Mouse (Mus musculus) limb, embryonic 11.5 days (tissue): ENCODE results near the gene Dagla. TPM values are rescaled to one million over a fixed set of nuclear protein-coding genes. Genes with fewer than 3 reads are reported as not detected.

Source experiments
- ATAC-seq: fragments of 200-750 bp; cut with Nextera tagmentation; 2 replicates; pipeline ENCODE4 v1.8.0; 2017; ENCODE audit warnings: low read depth; ENCODE audit not compliant: insufficient number of reproducible peaks, low FRiP score, low TSS enrichment
- DNase-seq: peaks from one replicate; pipeline ENCODE4 v3.0.0-alpha.2; 2015; ENCODE audit warnings: low spot score
- H3K27ac ChIP-seq: fragments of 300-500 bp; sonication (generic); replicated peaks from 2 replicates; pipeline ENCODE4 v1.5.1; 2014; ENCODE audit warnings: low read depth, mild to moderate bottlenecking, low read length
- H3K27me3 ChIP-seq: fragments of 300-500 bp; sonication (generic); 2 replicates; pipeline ENCODE4 v1.6.1; 2014; ENCODE audit warnings: mild to moderate bottlenecking, low read length, mixed read lengths; ENCODE audit not compliant: control insufficient read depth, insufficient read depth
- H3K36me3 ChIP-seq: fragments of 300-500 bp; sonication (generic); 2 replicates; pipeline ENCODE4 v1.6.1; 2014; ENCODE audit warnings: mild to moderate bottlenecking, low read length, moderate library complexity, mixed read lengths; ENCODE audit not compliant: control insufficient read depth, insufficient read depth
- H3K4me1 ChIP-seq: fragments of 300-500 bp; sonication (generic); 2 replicates; pipeline ENCODE4 v1.6.1; 2014; ENCODE audit warnings: low read length, mixed read lengths; ENCODE audit not compliant: control insufficient read depth, insufficient read depth
- H3K4me2 ChIP-seq: fragments of 300-500 bp; sonication (generic); 2 replicates; pipeline ENCODE4 v1.6.1; 2014; ENCODE audit warnings: low read depth, mild to moderate bottlenecking, moderate library complexity; ENCODE audit not compliant: severe bottlenecking
- H3K4me3 ChIP-seq: fragments of 300-500 bp; sonication (generic); 2 replicates; pipeline ENCODE4 v1.5.1; 2014; ENCODE audit warnings: low read depth, low read length
- H3K9ac ChIP-seq: fragments of 300-500 bp; sonication (generic); 2 replicates; pipeline ENCODE4 v1.6.1; 2014; ENCODE audit warnings: mild to moderate bottlenecking, low read length
- H3K9me3 ChIP-seq: fragments of 300-500 bp; sonication (generic); 2 replicates; pipeline ENCODE4 v1.6.1; 2016; ENCODE audit warnings: low read length; ENCODE audit not compliant: control insufficient read depth
- WGBS: fragments of 180-500 bp; shearing (Covaris S2); extraction: QIAGEN DNeasy Blood & Tissue Kit; methylation state at CpG from one replicate; pipeline ENCODE4 v1.1.7; 2014; 5-methylcytosine and 5-hydroxymethylcytosine counted together
- polyA plus RNA-seq: library from polyadenylated mRNA; unstranded; fragments of >200 nt; fragmentation: Nextera tagmentation; extraction: Ambion mirVana; gene quantifications from 2 replicates; pipeline ENCODE4 v1.2.1, GENCODE M21; 2014

Dagla gene
- polyA plus RNA-seq, 1 experiment from 2014 or later = 1.3 TPM

- H3K4me1 ChIP-seq = peaks cover 31% of the 10 kb centered on the region
- no peak for ATAC-seq
These were observed 33.1 kb downstream of the Dagla start for GRCm38 (mm10) chr19:10271592-10271991.

GRCm38 (mm10) chr19:10270356-10270755, 34.3 kb downstream of the Dagla start:
- no peaks in the 10 kb centered on the region for H3K9me3 ChIP-seq
- H3K27ac ChIP-seq = no peak overlapping the region
- H3K27me3 ChIP-seq = no peaks in the 10 kb centered on the region
- H3K4me3 ChIP-seq = no peak overlapping the region
- no peak overlapping the region for H3K4me2 ChIP-seq
- no peaks in the 10 kb centered on the region for H3K36me3 ChIP-seq
- no peak overlapping the region for H3K9ac ChIP-seq
- no peak for ATAC-seq
- WGBS = 87% methylated on average over 5 of the region's 5 CpGs
- DNase-seq = no peak
- H3K4me1 ChIP-seq = peaks cover 33% of the 10 kb centered on the region

More at GRCm38 (mm10) chr19:10271592-10271991, 33.1 kb downstream of the Dagla start:
- no peaks in the 10 kb centered on the region for H3K36me3 ChIP-seq
- H3K4me3 ChIP-seq = no peak overlapping the region
- no peak for DNase-seq
- no peaks in the 10 kb centered on the region for H3K9me3 ChIP-seq
- 0 out of 2 replicates have a peak, but pooled peaks cover 2% of the 10 kb centered on the region for H3K27me3 ChIP-seq
- no peak overlapping the region for H3K4me2 ChIP-seq
- H3K9ac ChIP-seq = no peak overlapping the region
- H3K27ac ChIP-seq = no peak overlapping the region
- 93% methylated on average over 7 of the region's 7 CpGs for WGBS

- WGBS = 69% methylated on average over 15 of the region's 15 CpGs
- ATAC-seq (no peak), DNase-seq (no peak)
- no peak overlapping the region for H3K4me2 ChIP-seq
- peaks cover 32% of the 10 kb centered on the region for H3K4me1 ChIP-seq
- H3K9me3 ChIP-seq = no peaks in the 10 kb centered on the region
- H3K36me3 ChIP-seq = no peaks in the 10 kb centered on the region
- no peaks in the 10 kb centered on the region; the same call in 1 of the 2 replicates for H3K27me3 ChIP-seq
- H3K4me3 ChIP-seq = no peak overlapping the region
- no peak overlapping the region for H3K9ac ChIP-seq
- H3K27ac ChIP-seq = no peak overlapping the region
These were observed 35.8 kb downstream of the Dagla start for GRCm38 (mm10) chr19:10268851-10269250.

GRCm38 (mm10) chr19:10267953-10268352, 36.7 kb downstream of the Dagla start:
- DNase-seq = no peak
- Histone ChIP-seq H3K4me3 (no peak overlapping the region), H3K9ac (no peak overlapping the region), H3K4me1 (peaks cover 24% of the 10 kb centered on the region), H3K27ac (no peak overlapping the region), H3K4me2 (no peak overlapping the region), H3K36me3 (no peaks in the 10 kb centered on the region), H3K9me3 (no peaks in the 10 kb centered on the region), H3K27me3 (peaks cover 3% of the 10 kb centered on the region; the same call in 1 of the 2 replicates)
- 93% methylated on average over 10 of the region's 10 CpGs for WGBS
- no peak for ATAC-seq

GRCm38 (mm10) chr19:10267057-10267456, 37.6 kb downstream of the Dagla start:
- no peaks in the 10 kb centered on the region for H3K36me3 ChIP-seq
- H3K9me3 ChIP-seq = no peaks in the 10 kb centered on the region
- H3K4me2 ChIP-seq = peak overlapping the region; percentile 15; the same call in 1 of the 2 replicates
- DNase-seq (peak; percentile 47), ATAC-seq (0 out of 2 replicates have a peak, but pooled peaks have one; percentile 15)
- peaks cover 18% of the 10 kb centered on the region for H3K4me1 ChIP-seq
- no peak overlapping the region for H3K9ac ChIP-seq
- no peak overlapping the region for H3K4me3 ChIP-seq
- 11% methylated on average over 15 of the region's 15 CpGs for WGBS
- 0 out of 2 replicates have a peak overlapping the region, but pooled peaks have one; percentile 12 for H3K27ac ChIP-seq
- peaks cover 5% of the 10 kb centered on the region; the same call in 1 of the 2 replicates for H3K27me3 ChIP-seq

- Histone ChIP-seq H3K4me3 (no peak overlapping the region), H3K4me2 (0 out of 2 replicates have a peak overlapping the region, but pooled peaks have one; percentile 15), H3K4me1 (peaks cover 21% of the 10 kb centered on the region), H3K27ac (no peak overlapping the region), H3K9me3 (no peaks in the 10 kb centered on the region), H3K9ac (no peak overlapping the region), H3K27me3 (peaks cover 5% of the 10 kb centered on the region; the same call in 1 of the 2 replicates), H3K36me3 (no peaks in the 10 kb centered on the region)
- DNase-seq = peak; percentile 87
- peak; percentile 36; the same call in 1 of the 2 replicates for ATAC-seq
- 23% methylated on average over 14 of the region's 14 CpGs for WGBS
These were observed 38.4 kb downstream of the Dagla start for GRCm38 (mm10) chr19:10266196-10266850.

- Histone ChIP-seq H3K4me2 (no peak overlapping the region), H3K36me3 (no peaks in the 10 kb centered on the region), H3K4me3 (no peak overlapping the region), H3K9me3 (no peaks in the 10 kb centered on the region), H3K9ac (no peak overlapping the region), H3K4me1 (peaks cover 13% of the 10 kb centered on the region; the same call in 1 of the 2 replicates), H3K27me3 (peaks cover 5% of the 10 kb centered on the region; the same call in 1 of the 2 replicates), H3K27ac (no peak overlapping the region)
- ATAC-seq (no peak), DNase-seq (no peak)
- WGBS = 33% methylated on average over 7 of the region's 7 CpGs
These were observed 43.3 kb downstream of the Dagla start for GRCm38 (mm10) chr19:10261369-10261768.

GRCm38 (mm10) chr19:10258279-10259011, 46.2 kb downstream of the Dagla start:
- H3K36me3 ChIP-seq = no peaks in the 10 kb centered on the region
- WGBS = 22% methylated on average over 6 of the region's 6 CpGs
- peaks cover 5% of the 10 kb centered on the region; the same call in 1 of the 2 replicates for H3K4me1 ChIP-seq
- DNase-seq (peak; percentile 90), ATAC-seq (no peak)
- H3K9me3 ChIP-seq = no peaks in the 10 kb centered on the region
- H3K27me3 ChIP-seq = peaks cover 5% of the 10 kb centered on the region; the same call in 1 of the 2 replicates
- H3K4me3 ChIP-seq = no peak overlapping the region
- H3K9ac ChIP-seq = no peak overlapping the region
- H3K27ac ChIP-seq = no peak overlapping the region
- H3K4me2 ChIP-seq = no peak overlapping the region
